ENCODE assay signal across 14 mouse cellular contexts in the genomic region with DNA sequence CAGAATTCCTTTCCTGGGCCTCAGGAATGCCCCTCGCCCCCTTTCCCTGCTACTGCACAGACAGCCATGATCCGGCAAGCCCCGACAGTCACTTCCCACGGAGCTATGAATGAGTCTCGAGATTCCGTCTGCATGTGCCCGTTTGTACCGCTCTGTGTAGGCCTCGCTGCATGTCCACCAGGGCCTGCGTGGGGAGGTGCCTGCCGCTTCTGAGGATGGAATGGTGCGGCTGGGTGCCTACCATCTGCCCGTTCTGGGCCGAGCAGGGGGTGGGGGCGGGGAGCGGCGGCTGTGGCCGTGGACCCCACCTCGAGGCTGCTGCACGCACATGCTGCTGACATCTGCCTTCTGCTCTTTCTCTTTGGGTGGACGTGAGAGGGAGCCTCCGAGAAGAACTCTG. TPM values are rescaled to one million over a fixed set of nuclear protein-coding genes. Genes with fewer than 3 reads are reported as not detected.
A peak's percentile ranks its signal among the peaks of the same experiment; 100 is the strongest.
DNase-seq lines count a peak whose midpoint lies in the region; ATAC-seq and TF ChIP-seq lines count a peak whose summit lies in the region.
"Had no signal": no experiment of that assay in that cellular context is flagged by ENCODE, and none has a peak within 500 bp of the region (broad histone marks: within the 10 kb centered on the region; RNA-seq: fewer than 3 reads in every experiment).

No protein-coding gene starts in this region.

- no peaks in the 10 kb centered on the region for H3K9me3 ChIP-seq in heart, embryonic 13.5 days
- no peaks in the 10 kb centered on the region for H3K9me3 ChIP-seq in ES-E14 (ENCODE audit: control insufficient read depth, insufficient read depth, low read depth, low read length)
- no peaks in the 10 kb centered on the region for H3K9me3 ChIP-seq in limb, embryonic 12.5 days
- H3K9me3 ChIP-seq: G1E; stomach, embryonic 15.5 days had no signal

- peak; percentile 51 to 56 for DNase-seq in cerebellum, postnatal 10 days
- no peak for DNase-seq in cerebellum, adult 18-20 months
- DNase-seq in heart, adult 11 months = no peak
- no peak for DNase-seq in ES-E14 (ENCODE audit: low read depth, low spot score)
- no peak for DNase-seq in gastrocnemius, postnatal 14 days
- DNase-seq in lung, adult 18-20 months = no peak
- DNase-seq: cerebellum, adult 11 months; layer of hippocampus, adult 9-11 months; thymus, postnatal 25 days had no signal

- in situ Hi-C loops in ES-E14 (cut with MboI; ENCODE audit: low sequenced_read_pairs in 2 of 2, unreplicated experiment in 2 of 2) = no loop called here

- H3K36me3 ChIP-seq in heart, embryonic 13.5 days = 0 out of 2 replicates have a peak, but pooled peaks cover 2% of the 10 kb centered on the region
- H3K36me3 ChIP-seq in ES-E14 (ENCODE audit: control insufficient read depth, insufficient read depth, low read length, poor library complexity, severe bottlenecking) = 0 out of 2 replicates have a peak, but pooled peaks cover 2% of the 10 kb centered on the region
- H3K36me3 ChIP-seq in limb, embryonic 12.5 days = no peaks in the 10 kb centered on the region
- H3K36me3 ChIP-seq: G1E; stomach, embryonic 15.5 days had no signal

- no peak overlapping the region for H3K4me3 ChIP-seq in heart, embryonic 13.5 days
- peak overlapping the region; percentile 33; a peak in 2 of 4 replicates for H3K4me3 ChIP-seq in ES-E14 (ENCODE audit: insufficient read depth in 1 of 2, low read depth in 1 of 2, low read length in 2 of 2, poor library complexity in 1 of 2, severe bottlenecking in 1 of 2)
- no peak overlapping the region for H3K4me3 ChIP-seq in limb, embryonic 12.5 days (replicated peaks)
- H3K4me3 ChIP-seq: stomach, embryonic 15.5 days had no signal

- peaks cover 67% of the 10 kb centered on the region for H3K27me3 ChIP-seq in heart, embryonic 13.5 days (replicated peaks)
- peaks cover 45% of the 10 kb centered on the region for H3K27me3 ChIP-seq in limb, embryonic 12.5 days
- H3K27me3 ChIP-seq: stomach, embryonic 15.5 days had no signal

- peak overlapping the region; percentile 1; the same call in 1 of the 2 replicates for H3K4me2 ChIP-seq in heart, embryonic 13.5 days
- no peak overlapping the region for H3K4me2 ChIP-seq in limb, embryonic 12.5 days
- H3K4me2 ChIP-seq: stomach, embryonic 15.5 days had no signal

- no peak overlapping the region for H3K9ac ChIP-seq in heart, embryonic 13.5 days
- no peak overlapping the region for H3K9ac ChIP-seq in ES-E14 (ENCODE audit: insufficient read depth, low read depth, low read length, poor library complexity, severe bottlenecking)
- no peak overlapping the region for H3K9ac ChIP-seq in limb, embryonic 12.5 days (replicated peaks)
- H3K9ac ChIP-seq: stomach, embryonic 15.5 days had no signal

- 35% methylated on average over 22 of the region's 22 CpGs for WGBS in heart, embryonic 13.5 days
- 43% methylated on average over 22 of the region's 22 CpGs for WGBS in limb, embryonic 12.5 days

- H3K4me1 ChIP-seq in heart, embryonic 13.5 days = peaks cover 12% of the 10 kb centered on the region; the same call in 1 of the 2 replicates
- H3K4me1 ChIP-seq in ES-E14 (ENCODE audit: control insufficient read depth in 2 of 2, insufficient read depth in 2 of 2, low read length in 2 of 2, poor library complexity in 1 of 2) = peaks cover 0 to 23% of the 10 kb centered on the region in 2 experiments; a peak in 3 of 4 replicates
- H3K4me1 ChIP-seq in limb, embryonic 12.5 days (replicated peaks) = peaks cover 22% of the 10 kb centered on the region
- H3K4me1 ChIP-seq: stomach, embryonic 15.5 days had no signal

- no peak for ATAC-seq in heart, embryonic 13.5 days (ENCODE audit: extremely low read depth, insufficient number of reproducible peaks, low FRiP score, low TSS enrichment)
- ATAC-seq in limb, embryonic 12.5 days (ENCODE audit: insufficient number of reproducible peaks, insufficient read depth, low FRiP score, low TSS enrichment, low read depth) = no peak

- intact Hi-C loops in gastrocnemius, postnatal 14 days (cut with DNase I; ENCODE audit: low total_unique reads) = no loop called here

- H3K27ac ChIP-seq in heart, embryonic 13.5 days (replicated peaks) = no peak overlapping the region
- H3K27ac ChIP-seq in ES-E14 (ENCODE audit: insufficient read depth, low read depth, low read length, poor library complexity, severe bottlenecking) = no peak overlapping the region
- H3K27ac ChIP-seq in limb, embryonic 12.5 days = peak overlapping the region; percentile 71
- H3K27ac ChIP-seq: kidney, postnatal 0 days; stomach, embryonic 15.5 days had no signal

TF ChIP-seq in ES-E14, 5 proteins besides CTCF, POLR2A, EP300 and RAD21:
- TF ChIP-seq ZNF384 (IDR thresholded peaks at IDR 0.05; ENCODE audit: low read depth, low read length) (no peak), HCFC1 (IDR thresholded peaks at IDR 0.05; ENCODE audit: borderline replicate concordance, insufficient read depth, low read length) (no peak), CHD2 (IDR thresholded peaks at IDR 0.05; ENCODE audit: low read depth, low read length) (no peak), ZC3H11A (IDR thresholded peaks at IDR 0.05; ENCODE audit: borderline replicate concordance, low read depth, low read length) (no peak), MAFK (IDR thresholded peaks at IDR 0.05; ENCODE audit: insufficient read depth, low read depth, low read length) (no peak)

RNA-seq across cellular contexts. Expression of a gene that starts 45.6 kb away (rescaled TPM):
- 43.0 and 44.8 TPM in 2 replicates for polyA plus RNA-seq in heart, embryonic 13.5 days (2015; fragmentation: Nextera tagmentation; extraction: Ambion mirVana)
- total RNA-seq in ES-E14 (2012; rRNA removed) = 49.3 and 49.7 TPM in 2 replicates
- 134 and 144 TPM in 2 replicates for polyA plus RNA-seq in limb, embryonic 12.5 days (2016; fragmentation: Nextera tagmentation; extraction: Ambion mirVana)
- total RNA-seq in gastrocnemius, postnatal 14 days (2021) = 10 to 100 TPM; 10.5 to 10.8 TPM

Comparison
In these comparisons a context has a peak if more than half of its experiments do, and no peak if none do; other contexts are left out.
1. DNase-seq: peak in cerebellum, postnatal 10 days (2 of 2); none in cerebellum, adult 18-20 months (0 of 2), heart, adult 11 months (single experiment), ES-E14 (single experiment), gastrocnemius, postnatal 14 days (single experiment) and lung, adult 18-20 months (0 of 2).
2. H3K4me3 ChIP-seq: peak in ES-E14 (2 of 2); none in heart, embryonic 13.5 days (single experiment) and limb, embryonic 12.5 days (single experiment).